Mouse (Mus musculus) neural tube, embryonic 13.5 days (tissue): ENCODE results near the gene Olfr495. TPM values are rescaled to one million over a fixed set of nuclear protein-coding genes. Genes with fewer than 3 reads are reported as not detected.

ENCODE experiments used
- ATAC-seq: fragments of 200-750 bp; cut with Nextera tagmentation; 2 replicates; pipeline ENCODE4 v1.8.0; 2017; ENCODE audit warnings: low read depth, mild to moderate bottlenecking, moderate TSS enrichment, moderate library complexity
- H3K27ac ChIP-seq: fragments of 300-500 bp; sonication (generic); replicated peaks from 2 replicates; pipeline ENCODE4 v1.5.1; 2015; ENCODE audit warnings: moderate library complexity, mild to moderate bottlenecking, inconsistent platforms
- H3K27me3 ChIP-seq: fragments of 300-500 bp; sonication (generic); 2 replicates; pipeline ENCODE4 v1.6.1; 2015; ENCODE audit warnings: mild to moderate bottlenecking, inconsistent platforms
- H3K36me3 ChIP-seq: fragments of 300-500 bp; sonication (generic); 2 replicates; pipeline ENCODE4 v1.6.1; 2015; ENCODE audit warnings: mild to moderate bottlenecking, inconsistent platforms
- H3K4me1 ChIP-seq: fragments of 300-500 bp; sonication (generic); replicated peaks from 2 replicates; pipeline ENCODE4 v1.6.1; 2015; ENCODE audit warnings: inconsistent platforms
- H3K4me2 ChIP-seq: fragments of 300-500 bp; sonication (generic); 2 replicates; pipeline ENCODE4 v1.6.1; 2015; ENCODE audit warnings: inconsistent platforms, mild to moderate bottlenecking, moderate library complexity
- H3K4me3 ChIP-seq: fragments of 300-500 bp; sonication (generic); 2 replicates; pipeline ENCODE4 v1.5.1; 2015; ENCODE audit warnings: mild to moderate bottlenecking, inconsistent platforms
- H3K9ac ChIP-seq: fragments of 300-500 bp; sonication (generic); 2 replicates; pipeline ENCODE4 v1.6.1; 2015; ENCODE audit warnings: moderate library complexity, mild to moderate bottlenecking, inconsistent platforms
- H3K9me3 ChIP-seq: fragments of 300-500 bp; sonication (generic); 2 replicates; pipeline ENCODE4 v1.6.1; 2016; ENCODE audit warnings: inconsistent platforms
- WGBS: fragments of 180-500 bp; shearing (Covaris S2); methylation state at CpG from one replicate; pipeline ENCODE4 v1.1.7; 2015; 5-methylcytosine and 5-hydroxymethylcytosine counted together
- polyA plus RNA-seq: library from polyadenylated mRNA; unstranded; fragments of >200 nt; fragmentation: Nextera tagmentation; extraction: Ambion mirVana; gene quantifications from 2 replicates; pipeline ENCODE4 v1.2.1, GENCODE M21; 2015

Gene Olfr495
- not detected in 2 replicates for polyA plus RNA-seq

DNA sequence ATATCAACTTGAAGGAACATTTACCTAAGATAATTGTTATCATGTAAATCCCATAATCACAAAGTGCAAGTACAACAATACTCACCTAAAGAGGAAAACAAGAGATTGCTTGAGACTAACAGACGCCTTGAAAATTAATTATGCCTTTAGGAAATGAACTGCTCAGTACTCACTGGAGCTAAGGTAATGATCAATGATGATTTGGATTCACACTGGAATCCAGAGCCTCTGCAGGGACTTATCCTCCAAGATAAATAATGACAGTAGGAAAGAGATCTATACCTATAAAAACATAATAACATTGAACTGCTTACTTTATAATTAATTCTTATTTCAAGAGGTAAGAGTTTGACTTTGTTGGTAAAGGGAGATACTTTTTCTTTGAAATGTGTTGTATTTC, at the start of gene Olfr495:
TSS of gene Olfr495 (plus strand) at position 301 of the 400 bp plus-strand sequence.
- H3K27ac ChIP-seq: no peak within 1 kb of the TSS
- WGBS: 82% methylated on average over 1 of the region's 1 CpGs
- H3K9me3 ChIP-seq: no peaks in the 10 kb centered on the region

DNA sequence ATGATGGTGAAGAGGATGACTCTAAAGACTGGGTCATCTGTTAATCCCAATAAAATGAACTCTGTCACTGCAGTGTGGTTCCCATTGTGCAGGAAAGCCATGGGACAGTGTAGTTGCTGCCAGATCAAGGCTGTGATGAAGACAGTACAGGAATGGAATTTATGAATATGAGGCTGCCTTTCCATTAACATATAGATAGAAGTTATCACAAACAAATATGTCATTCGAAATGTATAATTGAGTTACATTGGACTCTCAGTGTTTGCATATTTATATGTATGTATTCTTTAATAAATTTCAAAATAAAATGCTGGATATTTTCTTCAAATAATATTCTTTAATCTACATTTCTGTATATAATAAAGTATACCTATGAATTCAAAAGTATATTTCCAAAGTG, 46.1 kb upstream of the Olfr495 start, which contains the start of gene Olfr493:
TSS of gene Olfr493 (minus strand) at position 101 of the 400 bp plus-strand sequence.
- H3K4me2 ChIP-seq: no peak within 1 kb of the TSS
- H3K9me3 ChIP-seq: no peaks in the 10 kb centered on the region
- H3K36me3 ChIP-seq: no peaks in the 10 kb centered on the region
- ATAC-seq: no peak
- H3K27me3 ChIP-seq: no peaks in the 10 kb centered on the region
- H3K27ac ChIP-seq: no peak within 1 kb of the TSS
- H3K4me1 ChIP-seq: no peaks in the 10 kb centered on the region
- 58% methylated on average over 1 of the region's 1 CpGs for WGBS
- H3K4me3 ChIP-seq: no peak within 1 kb of the TSS
- H3K9ac ChIP-seq: no peak within 1 kb of the TSS

More for the DNA sequence above, at the start of gene Olfr495:
- ATAC-seq: no peak
- Histone ChIP-seq H3K4me1 (no peaks in the 10 kb centered on the region), H3K36me3 (no peaks in the 10 kb centered on the region), H3K4me2 (no peak within 1 kb of the TSS), H3K4me3 (no peak within 1 kb of the TSS), H3K27me3 (no peaks in the 10 kb centered on the region), H3K9ac (no peak within 1 kb of the TSS)

DNA sequence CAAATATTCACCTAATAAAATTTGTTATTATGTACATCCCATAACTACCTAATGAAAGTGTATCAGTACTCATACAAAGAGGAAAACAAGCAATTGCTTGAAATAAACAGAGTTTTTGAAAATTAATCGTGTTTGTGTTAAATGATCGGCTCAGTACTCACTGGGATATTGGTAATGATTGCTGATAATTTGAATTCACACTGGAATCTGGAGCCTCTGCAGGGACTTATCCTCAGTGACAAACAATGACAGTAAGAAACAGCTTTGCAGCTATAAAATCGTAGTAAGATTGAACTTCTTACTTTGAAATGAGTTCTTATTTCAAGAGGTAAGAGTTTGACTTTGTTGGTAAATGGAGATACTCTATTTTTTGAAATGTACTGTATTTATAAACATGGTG, 27.9 kb upstream of the Olfr495 start, which contains the start of gene Olfr494:
TSS of gene Olfr494 (plus strand) at position 301 of the 400 bp plus-strand sequence.
- H3K4me3 ChIP-seq: no peak within 1 kb of the TSS
- H3K27ac ChIP-seq: no peak within 1 kb of the TSS
- H3K4me1 ChIP-seq: no peaks in the 10 kb centered on the region
- 84% methylated on average over 3 of the region's 3 CpGs for WGBS
- H3K9me3 ChIP-seq: no peaks in the 10 kb centered on the region
- no peak within 1 kb of the TSS for H3K4me2 ChIP-seq
- no peaks in the 10 kb centered on the region for H3K36me3 ChIP-seq
- no peak for ATAC-seq
- H3K27me3 ChIP-seq: no peaks in the 10 kb centered on the region
- no peak within 1 kb of the TSS for H3K9ac ChIP-seq

DNA sequence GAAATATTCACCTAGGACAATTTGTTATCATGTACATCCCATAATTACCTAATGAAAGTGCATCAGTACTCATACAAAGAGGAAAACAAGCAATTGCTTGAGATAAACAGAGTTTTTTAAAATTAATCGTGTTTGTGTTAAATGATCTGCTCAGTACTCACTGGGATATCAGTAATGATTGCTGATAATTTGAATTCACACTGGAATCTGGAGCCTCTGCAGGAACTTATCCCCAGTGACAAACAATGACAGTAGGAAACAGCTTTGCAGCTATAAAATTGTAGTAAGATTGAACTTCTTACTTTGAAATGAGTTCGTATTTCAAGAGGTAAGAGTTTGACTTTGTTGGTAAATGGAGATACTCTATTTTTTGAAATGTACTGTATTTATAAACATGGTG, 27.2 kb downstream of the Olfr495 start, which contains the start of gene Olfr497:
TSS of gene Olfr497 (plus strand) at position 301 of the 400 bp plus-strand sequence.
- no peaks in the 10 kb centered on the region for H3K27me3 ChIP-seq
- no peak for ATAC-seq
- WGBS: 84% methylated on average over 2 of the region's 2 CpGs
- H3K27ac ChIP-seq: no peak within 1 kb of the TSS
- no peaks in the 10 kb centered on the region for H3K36me3 ChIP-seq
- no peaks in the 10 kb centered on the region for H3K4me1 ChIP-seq
- no peak within 1 kb of the TSS for H3K9ac ChIP-seq
- no peak within 1 kb of the TSS for H3K4me3 ChIP-seq
- no peak within 1 kb of the TSS for H3K4me2 ChIP-seq
- no peaks in the 10 kb centered on the region for H3K9me3 ChIP-seq

Other genes with a start within 250 kb of the Olfr495 start
- not detected in 2 replicates for gene Olfr485, start 233.3 kb upstream of the Olfr495 start, polyA plus RNA-seq
- not detected in 2 replicates for gene Olfr486, start 220.4 kb upstream of the Olfr495 start, polyA plus RNA-seq
- not detected in 2 replicates for gene Olfr487, start 178.5 kb upstream of the Olfr495 start, polyA plus RNA-seq
- not detected in 2 replicates for gene Olfr488, start 134.8 kb upstream of the Olfr495 start, polyA plus RNA-seq
- not detected in 2 replicates for gene Olfr490, start 104.2 kb upstream of the Olfr495 start, polyA plus RNA-seq
- gene Olfr491, start 79.7 kb upstream of the Olfr495 start, polyA plus RNA-seq: not detected in 2 replicates
- not detected in 2 replicates for gene Olfr492, start 69.5 kb upstream of the Olfr495 start, polyA plus RNA-seq
- gene Olfr493, start 46.2 kb upstream of the Olfr495 start, polyA plus RNA-seq: not detected in 2 replicates
- not detected in 2 replicates for gene Olfr494, start 27.8 kb upstream of the Olfr495 start, polyA plus RNA-seq
- gene Olfr497, start 27.3 kb downstream of the Olfr495 start, polyA plus RNA-seq: not detected in 2 replicates
- not detected in 2 replicates for gene Olfr498, start 72.2 kb downstream of the Olfr495 start, polyA plus RNA-seq
- gene Olfr502, start 131.9 kb downstream of the Olfr495 start, polyA plus RNA-seq: not detected in 2 replicates
- not detected in 2 replicates for gene Olfr503, start 151.4 kb downstream of the Olfr495 start, polyA plus RNA-seq
- gene Olfr504, start 172.6 kb downstream of the Olfr495 start, polyA plus RNA-seq: not detected in 2 replicates
- 0.06 TPM in 1 of 2 replicates, not detected in the other for gene Olfr506, start 217.6 kb downstream of the Olfr495 start, polyA plus RNA-seq
- gene Olfr507, start 228.6 kb downstream of the Olfr495 start, polyA plus RNA-seq: not detected in 2 replicates
- not detected in 2 replicates for gene Olfr508, start 236.8 kb downstream of the Olfr495 start, polyA plus RNA-seq